Mouse (Mus musculus) embryonic facial prominence, embryonic 13.5 days (tissue): ENCODE measurements around the gene Mmp10. TPM values are rescaled to one million over a fixed set of nuclear protein-coding genes. Genes with fewer than 3 reads are reported as not detected.

ENCODE experiments used
- ATAC-seq: fragments of 200-750 bp; cut with Nextera tagmentation; 2 replicates; pipeline ENCODE4 v1.8.0; 2017; ENCODE audit warnings: low read depth; ENCODE audit not compliant: insufficient number of reproducible peaks, insufficient read depth, low FRiP score, low TSS enrichment
- H3K27ac ChIP-seq: fragments of 300-500 bp; sonication (generic); 2 replicates; pipeline ENCODE4 v1.5.1; 2015; ENCODE audit warnings: moderate library complexity, mild to moderate bottlenecking, inconsistent platforms
- H3K27me3 ChIP-seq: fragments of 300-500 bp; sonication (generic); 2 replicates; pipeline ENCODE4 v1.6.1; 2015; ENCODE audit warnings: mild to moderate bottlenecking, inconsistent platforms
- H3K36me3 ChIP-seq: fragments of 300-500 bp; sonication (generic); 2 replicates; pipeline ENCODE4 v1.6.1; 2015; ENCODE audit warnings: mild to moderate bottlenecking, inconsistent platforms
- H3K4me1 ChIP-seq: fragments of 300-500 bp; sonication (generic); 2 replicates; pipeline ENCODE4 v1.6.1; 2015; ENCODE audit warnings: inconsistent platforms
- H3K4me2 ChIP-seq: fragments of 300-500 bp; sonication (generic); 2 replicates; pipeline ENCODE4 v1.6.1; 2015; ENCODE audit warnings: moderate library complexity, mild to moderate bottlenecking, inconsistent platforms
- H3K4me3 ChIP-seq: fragments of 300-500 bp; sonication (generic); 2 replicates; pipeline ENCODE4 v1.5.1; 2015; ENCODE audit warnings: mild to moderate bottlenecking, inconsistent platforms
- H3K9ac ChIP-seq: fragments of 300-500 bp; sonication (generic); 2 replicates; pipeline ENCODE4 v1.6.1; 2015; ENCODE audit warnings: mild to moderate bottlenecking, inconsistent platforms
- H3K9me3 ChIP-seq: fragments of 300-500 bp; sonication (generic); 2 replicates; pipeline ENCODE4 v1.6.1; 2016; ENCODE audit warnings: inconsistent platforms
- WGBS: fragments of 180-500 bp; shearing (Covaris S2); methylation state at CpG from one replicate; pipeline ENCODE4 v1.1.7; 2015; ENCODE audit warnings: mixed read lengths; 5-methylcytosine and 5-hydroxymethylcytosine counted together
- polyA plus RNA-seq: library from polyadenylated mRNA; unstranded; fragments of >200 nt; fragmentation: Nextera tagmentation; extraction: Ambion mirVana; gene quantifications from 2 replicates; pipeline ENCODE4 v1.2.1, GENCODE M21; 2015

Mmp10 gene
- polyA plus RNA-seq, result not detected in 2 replicates

DNA sequence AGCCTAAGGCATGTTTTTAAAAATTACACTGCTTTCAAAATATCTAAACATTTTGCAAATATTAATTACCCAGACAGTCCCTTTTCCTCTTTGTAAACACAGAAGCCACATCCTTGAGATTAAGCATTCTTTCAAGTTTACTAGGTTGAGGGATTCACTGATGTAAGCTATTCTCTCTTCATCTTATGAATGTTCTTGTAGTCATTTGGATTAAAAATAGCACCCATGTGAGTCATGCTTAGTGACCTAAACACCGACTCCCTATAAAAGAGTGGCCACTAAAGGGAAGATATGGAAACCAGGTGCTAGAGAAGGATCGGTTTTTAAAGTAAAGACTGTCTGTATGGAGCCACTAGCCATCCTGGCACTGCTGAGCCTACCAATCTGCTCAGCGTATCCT lies at the start of gene Mmp10:
Gene Mmp10, plus strand, starts transcription at position 302 of the 400 bp plus-strand sequence.
- Histone ChIP-seq H3K9ac (no peak within 1 kb of the TSS), H3K4me2 (no peak within 1 kb of the TSS), H3K9me3 (no peaks in the 10 kb centered on the region), H3K27me3 (no peaks in the 10 kb centered on the region), H3K4me1 (no peaks in the 10 kb centered on the region), H3K36me3 (no peaks in the 10 kb centered on the region), H3K4me3 (no peak within 1 kb of the TSS), H3K27ac (no peak within 1 kb of the TSS)
- WGBS, result 87% methylated on average over 3 of the region's 3 CpGs
- no peak for ATAC-seq

DNA sequence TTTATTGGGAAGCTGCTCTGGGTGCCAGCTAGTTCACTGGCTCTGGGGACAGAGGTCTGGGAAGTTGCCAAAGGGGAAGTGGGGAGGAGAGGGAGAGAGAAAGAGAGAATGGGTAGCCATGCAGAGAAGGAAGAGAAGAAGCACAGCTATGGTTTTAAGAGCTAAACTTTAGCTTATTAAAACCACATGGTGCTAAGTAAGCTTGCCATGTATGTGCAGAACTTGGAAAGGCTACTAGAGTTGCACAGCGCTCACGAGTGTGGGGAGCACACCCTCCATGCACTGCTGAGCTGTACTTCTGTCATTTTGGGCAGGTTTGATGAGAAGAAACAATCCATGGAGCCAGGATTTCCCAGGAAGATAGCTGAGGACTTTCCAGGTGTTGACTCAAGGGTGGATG lies 48.9 kb upstream of the Mmp10 start:
- no peak for ATAC-seq
- Histone ChIP-seq H3K4me2 (no peak overlapping the region), H3K9ac (no peak overlapping the region), H3K4me1 (0 out of 2 replicates have a peak, but pooled peaks cover 4% of the 10 kb centered on the region), H3K9me3 (no peaks in the 10 kb centered on the region), H3K4me3 (no peak overlapping the region), H3K27me3 (no peaks in the 10 kb centered on the region), H3K27ac (no peak overlapping the region), H3K36me3 (no peaks in the 10 kb centered on the region)
- 46% methylated on average over 2 of the region's 2 CpGs for WGBS

DNA sequence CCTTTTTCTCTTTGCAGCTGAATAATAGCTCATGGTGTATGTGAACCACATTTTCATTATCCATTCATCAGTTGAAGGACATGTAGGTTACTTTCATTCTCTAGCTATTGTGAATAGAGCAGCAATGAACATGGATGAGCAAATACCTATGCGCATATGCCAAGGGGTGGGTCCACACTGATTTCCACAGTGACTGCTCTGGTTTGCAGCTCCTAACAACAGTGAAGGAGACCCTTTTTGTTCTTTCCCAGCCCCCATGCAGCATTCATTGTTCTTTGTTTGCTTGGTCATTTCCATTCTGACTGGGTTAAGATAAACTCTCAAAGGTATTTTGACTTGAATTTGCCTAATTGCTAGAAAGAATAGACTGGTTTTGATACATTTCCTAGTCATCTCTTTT lies 31.9 kb upstream of the Mmp10 start:
- no peaks in the 10 kb centered on the region for H3K4me1 ChIP-seq
- H3K27me3 ChIP-seq, result no peaks in the 10 kb centered on the region
- H3K9ac ChIP-seq, result no peak overlapping the region
- WGBS, result 100% methylated on average over 1 of the region's 1 CpGs
- H3K36me3 ChIP-seq, result no peaks in the 10 kb centered on the region
- H3K9me3 ChIP-seq, result no peaks in the 10 kb centered on the region
- no peak overlapping the region for H3K4me3 ChIP-seq
- no peak for ATAC-seq
- no peak overlapping the region for H3K27ac ChIP-seq
- no peak overlapping the region for H3K4me2 ChIP-seq

DNA sequence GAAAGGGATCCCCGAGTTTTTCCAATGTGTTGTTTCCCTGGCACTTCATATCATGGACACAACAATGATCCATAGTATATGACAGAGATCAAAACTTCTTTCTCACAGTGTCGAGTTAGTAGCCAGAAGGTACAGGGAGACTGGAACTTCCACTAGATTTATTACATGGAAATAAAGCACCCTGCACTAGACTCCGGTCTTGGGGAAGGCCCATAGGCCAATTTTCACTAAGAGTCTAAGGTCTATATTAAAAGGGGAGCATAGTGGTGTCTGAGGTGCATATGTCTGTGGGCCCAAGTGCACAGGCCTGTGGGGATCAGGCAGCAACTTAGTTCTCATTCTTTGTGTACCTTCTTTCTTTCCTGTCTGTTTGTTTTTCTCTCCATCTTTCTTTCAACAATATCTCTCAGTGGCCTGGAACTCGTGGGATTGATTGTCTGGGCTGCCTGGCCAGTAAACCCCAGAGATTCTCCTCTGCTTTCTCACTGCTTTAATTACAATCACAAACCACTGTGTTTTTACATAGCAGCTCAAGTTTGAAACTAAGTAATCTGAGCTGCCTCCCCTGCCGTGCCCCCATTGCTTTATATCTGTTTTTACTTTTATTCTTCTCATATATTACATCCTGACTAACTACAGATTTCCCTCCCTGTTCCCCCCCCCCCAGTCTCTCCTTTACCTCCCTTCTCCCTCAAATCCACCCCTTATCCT lies 18.3 kb upstream of the Mmp10 start:
- Histone ChIP-seq H3K9me3 (no peaks in the 10 kb centered on the region), H3K9ac (no peak overlapping the region), H3K36me3 (no peaks in the 10 kb centered on the region), H3K4me2 (no peak overlapping the region), H3K27me3 (no peaks in the 10 kb centered on the region), H3K4me1 (no peaks in the 10 kb centered on the region), H3K27ac (no peak overlapping the region), H3K4me3 (no peak overlapping the region)
- 61% methylated on average over 5 of the region's 5 CpGs for WGBS
- ATAC-seq, result no peak

DNA sequence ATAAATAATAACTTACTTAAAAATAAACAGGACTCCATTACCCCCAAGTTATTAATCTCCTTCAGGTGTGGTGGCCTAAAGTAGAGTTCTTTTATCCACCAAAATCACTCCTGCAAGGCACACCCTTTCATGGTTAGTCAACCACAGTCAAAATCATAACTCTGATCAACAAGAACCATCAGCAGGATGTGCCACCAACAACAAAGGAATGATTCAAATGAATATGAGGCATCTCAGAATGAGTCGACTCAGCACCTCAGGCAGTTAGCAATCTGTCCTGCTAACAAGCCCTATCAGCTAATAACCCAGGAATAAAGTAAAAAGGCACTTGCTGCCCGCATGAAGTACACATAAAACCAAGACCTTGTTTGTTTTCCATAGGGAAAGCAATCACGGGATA lies 1.0 kb upstream of the Mmp10 start:
- no peak for ATAC-seq
- Histone ChIP-seq H3K4me2 (no peak overlapping the region), H3K4me3 (no peak overlapping the region), H3K27ac (no peak overlapping the region), H3K4me1 (no peaks in the 10 kb centered on the region), H3K9ac (no peak overlapping the region), H3K36me3 (no peaks in the 10 kb centered on the region), H3K27me3 (no peaks in the 10 kb centered on the region), H3K9me3 (no peaks in the 10 kb centered on the region)
- WGBS, result 85% methylated on average over 3 of the region's 3 CpGs

DNA sequence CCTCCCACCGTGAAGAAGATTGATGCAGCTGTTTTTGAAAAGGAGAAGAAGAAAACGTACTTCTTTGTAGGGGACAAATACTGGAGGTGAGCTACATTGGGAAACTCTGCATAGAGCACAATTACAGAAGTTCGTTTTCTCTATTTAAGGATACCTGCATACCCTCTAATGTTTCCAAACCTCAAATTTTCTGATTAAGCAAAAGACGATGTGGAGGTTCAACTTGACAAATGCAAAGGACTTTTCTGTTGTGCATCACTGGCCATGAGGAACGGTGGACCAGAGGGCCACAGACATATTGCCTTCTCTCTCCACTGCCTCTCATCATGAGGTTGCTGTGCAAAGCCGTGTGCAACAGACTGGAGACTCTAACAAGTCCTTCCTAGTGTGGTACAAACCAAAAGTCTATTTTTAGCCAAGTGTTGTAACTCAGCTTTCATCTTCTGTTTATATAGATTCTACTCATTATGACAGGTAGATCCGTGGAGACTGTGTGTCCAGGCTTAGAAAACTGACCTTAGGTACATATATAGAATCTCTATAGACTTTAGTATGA lies 5.2 kb downstream of the Mmp10 start:
- Histone ChIP-seq H3K4me3 (no peak overlapping the region), H3K4me1 (no peaks in the 10 kb centered on the region), H3K27me3 (no peaks in the 10 kb centered on the region), H3K4me2 (no peak overlapping the region), H3K9ac (no peak overlapping the region), H3K27ac (no peak overlapping the region), H3K36me3 (no peaks in the 10 kb centered on the region), H3K9me3 (no peaks in the 10 kb centered on the region)
- ATAC-seq, result no peak
- 81% methylated on average over 7 of the region's 7 CpGs for WGBS

DNA sequence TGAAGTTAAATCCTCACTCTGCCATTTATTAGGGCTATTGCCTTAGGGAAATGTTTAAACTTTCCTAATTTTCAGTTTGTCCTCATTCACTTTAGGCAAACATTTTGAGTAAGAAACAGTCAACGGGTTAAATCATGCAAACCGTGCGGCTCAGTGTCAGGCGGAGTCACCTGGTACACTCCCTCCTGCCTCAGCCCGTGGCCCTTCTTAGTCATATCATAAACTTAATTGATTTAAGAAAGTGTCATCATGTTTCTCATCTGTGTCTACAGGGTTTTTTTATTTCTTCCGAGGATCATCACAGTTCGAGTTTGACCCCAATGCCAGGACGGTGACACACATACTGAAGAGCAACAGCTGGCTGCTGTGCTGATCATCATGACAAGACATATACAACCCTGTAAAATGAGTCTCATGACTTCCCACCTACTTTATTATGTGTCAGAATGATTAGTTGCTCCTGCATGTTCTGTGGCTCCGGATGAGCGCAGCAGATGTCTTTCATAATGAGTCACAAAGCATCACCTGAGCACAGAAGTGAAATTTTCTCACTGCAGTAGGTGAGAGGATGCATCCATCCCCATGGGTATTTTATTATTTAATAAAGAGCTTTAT lies 7.6 kb downstream of the Mmp10 start:
- no peak for ATAC-seq
- Histone ChIP-seq H3K27me3 (no peaks in the 10 kb centered on the region), H3K4me2 (no peak overlapping the region), H3K4me1 (no peaks in the 10 kb centered on the region), H3K9ac (no peak overlapping the region), H3K9me3 (no peaks in the 10 kb centered on the region), H3K27ac (no peak overlapping the region), H3K36me3 (no peaks in the 10 kb centered on the region), H3K4me3 (no peak overlapping the region)
- WGBS, result 88% methylated on average over 10 of the region's 10 CpGs

DNA sequence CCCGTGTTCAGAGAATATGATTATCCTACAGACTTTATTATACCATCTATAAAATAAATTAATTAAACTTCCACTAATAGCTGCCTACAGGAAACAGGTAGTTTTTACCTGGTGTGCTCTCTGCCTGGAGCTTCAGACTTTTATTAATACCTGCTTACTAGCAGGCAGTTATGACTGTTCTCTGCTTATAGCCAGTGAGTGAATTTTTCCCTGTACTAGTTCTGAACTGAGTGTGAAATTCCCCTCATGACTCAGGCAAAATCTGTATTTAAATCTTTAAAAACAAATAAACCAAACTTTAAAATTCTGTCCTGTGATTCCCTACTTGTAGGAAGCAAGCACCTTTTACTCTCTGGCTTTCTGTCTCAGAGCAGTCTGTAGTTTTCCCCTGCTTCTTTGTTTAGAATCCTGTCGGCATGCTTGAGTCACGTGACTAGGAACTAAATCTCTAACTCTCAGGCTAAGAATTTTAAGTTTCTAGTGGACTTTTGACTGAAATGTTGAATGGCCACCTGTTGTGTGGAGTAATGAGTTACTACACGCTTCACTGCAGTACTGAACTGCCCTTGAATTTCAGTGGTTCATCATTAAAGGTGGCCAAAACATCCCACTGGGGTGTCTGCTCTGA lies 15.9 kb downstream of the Mmp10 start:
- no peak overlapping the region for H3K4me2 ChIP-seq
- no peak for ATAC-seq
- H3K4me3 ChIP-seq, result no peak overlapping the region
- H3K27ac ChIP-seq, result no peak overlapping the region
- WGBS, result 69% methylated on average over 4 of the region's 4 CpGs
- no peak overlapping the region for H3K9ac ChIP-seq
- no peaks in the 10 kb centered on the region for H3K27me3 ChIP-seq
- no peaks in the 10 kb centered on the region for H3K36me3 ChIP-seq
- H3K9me3 ChIP-seq, result no peaks in the 10 kb centered on the region
- H3K4me1 ChIP-seq, result no peaks in the 10 kb centered on the region

DNA sequence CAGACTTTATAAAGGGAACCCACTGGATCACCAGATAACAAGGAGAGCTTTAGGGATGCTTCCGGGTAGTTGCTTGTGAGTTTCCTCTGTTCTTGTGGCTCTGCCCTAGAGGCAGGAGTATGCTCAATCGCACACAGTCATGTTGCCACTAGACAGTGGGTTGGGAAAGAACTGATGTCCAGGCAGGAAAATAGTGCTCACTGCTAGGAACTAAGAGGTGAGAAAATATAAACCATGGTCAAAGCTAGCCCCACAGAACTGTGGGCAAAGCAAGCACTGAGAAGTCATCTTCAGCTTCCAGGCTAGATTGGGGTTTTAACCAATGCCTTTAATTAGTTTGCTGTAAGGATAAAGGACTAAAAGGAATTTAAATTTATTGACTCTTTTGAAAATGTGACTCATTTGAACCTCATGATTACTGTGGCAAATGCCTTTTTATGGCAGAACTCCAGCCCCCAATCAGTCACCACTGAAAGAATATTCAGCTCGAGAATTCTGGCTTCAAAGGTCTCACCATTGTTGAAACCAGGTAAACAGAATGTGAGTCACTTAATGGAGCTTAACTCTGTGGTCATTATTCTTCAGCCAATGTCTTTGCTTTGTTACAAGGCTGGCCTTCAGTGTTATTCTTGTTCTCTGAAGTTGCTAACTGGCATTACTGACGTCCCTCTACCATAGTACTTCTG lies 24.2 kb downstream of the Mmp10 start:
- H3K9me3 ChIP-seq, result no peaks in the 10 kb centered on the region
- no peaks in the 10 kb centered on the region for H3K4me1 ChIP-seq
- H3K36me3 ChIP-seq, result no peaks in the 10 kb centered on the region
- ATAC-seq, result no peak
- no peak overlapping the region for H3K4me3 ChIP-seq
- H3K27me3 ChIP-seq, result no peaks in the 10 kb centered on the region
- H3K27ac ChIP-seq, result no peak overlapping the region
- 66% methylated on average over 4 of the region's 4 CpGs for WGBS
- no peak overlapping the region for H3K9ac ChIP-seq
- no peak overlapping the region for H3K4me2 ChIP-seq

DNA sequence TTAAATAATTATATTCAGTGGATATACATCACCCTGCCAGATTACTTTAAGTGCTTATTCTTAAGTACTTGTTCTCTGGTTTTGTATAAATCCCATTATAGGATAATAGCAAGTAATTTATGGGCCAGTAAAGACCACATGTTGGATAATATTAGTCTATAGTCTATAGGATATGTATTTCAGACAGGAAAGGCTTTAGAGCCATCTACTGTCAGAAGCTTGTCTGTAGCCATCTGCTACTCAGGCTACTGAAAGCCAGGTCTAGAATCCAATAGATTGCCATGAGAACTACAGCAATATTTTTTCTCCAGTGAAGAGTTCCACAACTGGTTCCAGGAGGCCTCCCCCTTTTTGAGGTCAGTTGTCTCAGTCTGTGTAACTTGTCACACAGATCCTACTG lies 40.6 kb downstream of the Mmp10 start:
- Histone ChIP-seq H3K4me2 (no peak overlapping the region), H3K4me3 (no peak overlapping the region), H3K27me3 (no peaks in the 10 kb centered on the region), H3K4me1 (no peaks in the 10 kb centered on the region), H3K9me3 (no peaks in the 10 kb centered on the region), H3K9ac (no peak overlapping the region), H3K27ac (no peak overlapping the region), H3K36me3 (no peaks in the 10 kb centered on the region)
- no peak for ATAC-seq

DNA sequence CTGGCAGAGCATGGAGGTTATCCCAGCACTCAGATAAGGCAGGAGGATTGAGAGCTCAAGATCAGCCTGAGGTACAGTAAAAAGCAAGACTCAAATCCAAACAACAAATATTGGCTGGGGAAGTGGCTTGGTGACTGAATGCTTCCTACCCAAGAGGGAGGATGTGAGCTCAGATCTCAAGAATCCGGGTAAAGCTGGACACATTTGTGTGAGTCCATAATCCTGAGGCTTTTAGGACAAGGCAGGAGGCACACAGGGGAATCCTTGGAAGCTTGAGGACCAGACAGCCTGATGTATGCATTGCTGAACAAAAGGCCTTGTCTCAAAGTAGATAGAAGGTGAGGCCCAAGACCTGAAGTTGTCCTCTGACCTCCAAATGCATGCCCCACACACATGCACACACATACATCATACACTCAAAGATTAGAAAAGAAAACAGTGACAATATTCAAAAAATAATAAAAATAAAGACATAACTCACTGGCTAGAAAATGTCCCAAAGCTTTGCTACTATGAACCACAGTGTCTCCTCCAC lies 42.8 kb downstream of the Mmp10 start:
- ATAC-seq, result no peak
- WGBS, result 71% methylated on average over 1 of the region's 1 CpGs

More for the DNA sequence above, 42.8 kb downstream of the Mmp10 start:
- Histone ChIP-seq H3K4me1 (no peaks in the 10 kb centered on the region), H3K9ac (no peak overlapping the region), H3K9me3 (no peaks in the 10 kb centered on the region), H3K4me2 (no peak overlapping the region), H3K27me3 (no peaks in the 10 kb centered on the region), H3K4me3 (no peak overlapping the region), H3K27ac (no peak overlapping the region), H3K36me3 (no peaks in the 10 kb centered on the region)
